Mouse (Mus musculus) heart, embryonic 12.5 days (tissue): ENCODE results near the gene Kansl1. TPM values are rescaled to one million over a fixed set of nuclear protein-coding genes. Genes with fewer than 3 reads are reported as not detected.
A peak's percentile ranks its signal among the peaks of the same experiment; 100 is the strongest.

ENCODE experiments used
- ATAC-seq: fragments of 200-750 bp; cut with Nextera tagmentation; 2 replicates; pipeline ENCODE4 v1.8.0; 2017; ENCODE audit warnings: moderate TSS enrichment, moderate library complexity; ENCODE audit not compliant: insufficient number of reproducible peaks, low FRiP score
- H3K27ac ChIP-seq: fragments of 300-500 bp; sonication (generic); 2 replicates; pipeline ENCODE4 v1.5.1; 2016; ENCODE audit warnings: mild to moderate bottlenecking, moderate library complexity; ENCODE audit not compliant: poor library complexity, severe bottlenecking
- H3K27me3 ChIP-seq: fragments of 300-500 bp; sonication (generic); replicated peaks from 2 replicates; pipeline ENCODE4 v1.6.1; 2016; ENCODE audit warnings: mild to moderate bottlenecking, moderate library complexity
- H3K36me3 ChIP-seq: fragments of 300-500 bp; sonication (generic); 2 replicates; pipeline ENCODE4 v1.6.1; 2016; ENCODE audit warnings: mild to moderate bottlenecking, moderate library complexity
- H3K4me1 ChIP-seq: fragments of 300-500 bp; sonication (generic); replicated peaks from 2 replicates; pipeline ENCODE4 v1.6.1; 2016; ENCODE audit warnings: mild to moderate bottlenecking
- H3K4me2 ChIP-seq: fragments of 300-500 bp; sonication (generic); 2 replicates; pipeline ENCODE4 v1.6.1; 2016; ENCODE audit warnings: mild to moderate bottlenecking, moderate library complexity
- H3K4me3 ChIP-seq: fragments of 300-500 bp; sonication (generic); 2 replicates; pipeline ENCODE4 v1.5.1; 2016; ENCODE audit warnings: mild to moderate bottlenecking
- H3K9ac ChIP-seq: fragments of 300-500 bp; sonication (generic); 2 replicates; pipeline ENCODE4 v1.6.1; 2016; ENCODE audit warnings: mild to moderate bottlenecking, moderate library complexity
- H3K9me3 ChIP-seq: fragments of 300-500 bp; sonication (generic); replicated peaks from 2 replicates; pipeline ENCODE4 v1.6.1; 2016; ENCODE audit warnings: mild to moderate bottlenecking, moderate library complexity
- WGBS: fragments of 180-500 bp; shearing (Covaris S2); methylation state at CpG from one replicate; pipeline ENCODE4 v1.1.7; 2016; 5-methylcytosine and 5-hydroxymethylcytosine counted together
- microRNA-seq: library from miRNA; unstranded; fragments of <30 nt; microRNA quantifications from one replicate; pipeline ENCODE4, GENCODE M21; 2017
- polyA plus RNA-seq: library from polyadenylated mRNA; unstranded; fragments of >200 nt; fragmentation: Nextera tagmentation; extraction: Ambion mirVana; gene quantifications from 2 replicates; pipeline ENCODE4 v1.2.1, GENCODE M21; 2016

Gene Kansl1
- polyA plus RNA-seq, 1 experiment from 2014 or later: 18.1 TPM

- 17% methylated on average over 13 of the region's 13 CpGs for WGBS
- peaks cover 6% of the 10 kb centered on the region; the same call in 1 of the 2 replicates for H3K4me1 ChIP-seq
- H3K4me3 ChIP-seq: no peak overlapping the region
- peaks cover 3% of the 10 kb centered on the region; the same call in 1 of the 2 replicates for H3K9me3 ChIP-seq
- H3K27ac ChIP-seq: no peak overlapping the region
- 0 out of 2 replicates have a peak, but pooled peaks cover 5% of the 10 kb centered on the region for H3K27me3 ChIP-seq
- ATAC-seq: peak; percentile 47; the same call in 1 of the 2 replicates
- no peaks in the 10 kb centered on the region for H3K36me3 ChIP-seq
- no peak overlapping the region for H3K9ac ChIP-seq
- peak overlapping the region; percentile 37 for H3K4me2 ChIP-seq
These were observed 179.2 kb downstream of the Kansl1 start for GRCm38 (mm10) chr11:104289199-104290031.

GRCm38 (mm10) chr11:104288835-104289198, 179.8 kb downstream of the Kansl1 start:
- H3K4me3 ChIP-seq: no peak overlapping the region
- ATAC-seq: no peak
- 53% methylated on average over 6 of the region's 6 CpGs for WGBS

GRCm38 (mm10) chr11:104287113-104287512, 181.5 kb downstream of the Kansl1 start:
- peaks cover 3% of the 10 kb centered on the region; the same call in 1 of the 2 replicates for H3K9me3 ChIP-seq
- H3K4me2 ChIP-seq: no peak overlapping the region
- peaks cover 2% of the 10 kb centered on the region; the same call in 1 of the 2 replicates for H3K4me1 ChIP-seq
- no peak for ATAC-seq
- H3K27me3 ChIP-seq: 0 out of 2 replicates have a peak, but pooled peaks cover 5% of the 10 kb centered on the region
- no peak overlapping the region for H3K27ac ChIP-seq
- WGBS: 91% methylated on average over 18 of the region's 18 CpGs
- H3K9ac ChIP-seq: no peak overlapping the region
- H3K4me3 ChIP-seq: no peak overlapping the region
- H3K36me3 ChIP-seq: no peaks in the 10 kb centered on the region

More at GRCm38 (mm10) chr11:104288835-104289198, 179.8 kb downstream of the Kansl1 start:
- Histone ChIP-seq H3K27me3 (0 out of 2 replicates have a peak, but pooled peaks cover 5% of the 10 kb centered on the region), H3K27ac (no peak overlapping the region), H3K4me1 (peaks cover 6% of the 10 kb centered on the region; the same call in 1 of the 2 replicates), H3K9me3 (peaks cover 3% of the 10 kb centered on the region; the same call in 1 of the 2 replicates), H3K36me3 (no peaks in the 10 kb centered on the region), H3K9ac (no peak overlapping the region), H3K4me2 (no peak overlapping the region)

Small RNAs within 50 kb of the gene (microRNA-seq; reads per million reads assigned to microRNA genes)
- gene Gm47315: 0.71 reads per million

Other genes starting within 250 kb of the Kansl1 start
- 0.41 and 0.98 TPM in 2 replicates for gene Mapt, start 237.5 kb downstream of the Kansl1 start, polyA plus RNA-seq
- 37.6 and 40.6 TPM in 2 replicates for gene Cdc27, start 81.8 kb upstream of the Kansl1 start, polyA plus RNA-seq
- 2,473 and 2,477 TPM in 2 replicates for gene Myl4, start 81.8 kb upstream of the Kansl1 start, polyA plus RNA-seq
- gene Itgb3, start 139.1 kb upstream of the Kansl1 start, polyA plus RNA-seq: 9.6 and 11.9 TPM in 2 replicates
- 0.01 TPM in 1 of 2 replicates, not detected in the other for gene Gm11639, start 216.8 kb upstream of the Kansl1 start, polyA plus RNA-seq